Mouse (Mus musculus) induced T-regulatory cell, adult 2 months (primary cell): ENCODE measurements around the gene 1700042G07Rik.
"Not testable (repeated sequence)": the region's sequence is repeated elsewhere in the genome, so short reads cannot be mapped to it uniquely, and the experiment has no call there.

Experiments
- DNase-seq: peaks from one replicate; pipeline ENCODE4 v3.0.0-alpha.2; 2012; ENCODE audit warnings: low read depth

The 1700042G07Rik gene

GRCm38 (mm10) chr4:116208891-116209290, 35.7 kb downstream of the 1700042G07Rik start:
- DNase-seq, result no peak

DNA sequence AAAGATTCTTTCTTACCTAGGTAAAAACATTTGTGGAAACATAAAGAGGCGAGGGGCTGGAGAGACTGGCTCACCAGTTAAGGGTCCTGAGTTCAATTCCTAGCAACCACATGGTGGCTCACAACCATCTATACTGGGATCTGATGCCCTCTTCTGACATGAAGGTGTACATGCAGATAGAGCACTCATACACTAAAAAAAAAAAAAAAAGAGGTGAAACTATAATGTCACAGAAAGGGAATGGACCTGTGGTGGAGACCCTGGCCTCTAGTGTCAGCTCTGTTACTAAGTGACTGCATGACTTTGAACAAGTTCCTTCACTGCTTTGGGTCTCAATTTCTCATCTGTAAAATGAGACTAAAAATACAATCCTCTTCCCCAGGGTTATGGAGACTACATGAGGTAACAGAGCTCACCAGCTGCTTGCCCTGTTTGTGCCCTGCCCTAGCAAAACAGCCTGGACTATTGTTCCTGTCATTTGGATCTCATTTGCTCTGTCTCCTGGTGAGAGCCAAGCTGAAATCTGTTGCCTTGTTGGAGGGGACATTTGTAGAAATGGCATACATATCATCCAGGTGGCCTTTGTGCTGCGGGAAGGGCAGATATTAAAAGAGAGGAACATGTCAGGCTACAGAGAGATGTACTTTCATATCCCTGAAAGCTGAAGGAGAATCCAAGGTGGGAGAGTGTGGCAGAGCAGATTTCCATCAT, 42.9 kb downstream of the 1700042G07Rik start:
- DNase-seq, result no peak

- no peak for DNase-seq
Measured at GRCm38 (mm10) chr4:116217046-116217445, 43.9 kb downstream of the 1700042G07Rik start.

GRCm38 (mm10) chr4:116217661-116218060, 44.5 kb downstream of the 1700042G07Rik start:
- DNase-seq, result not testable (repeated sequence)

DNA sequence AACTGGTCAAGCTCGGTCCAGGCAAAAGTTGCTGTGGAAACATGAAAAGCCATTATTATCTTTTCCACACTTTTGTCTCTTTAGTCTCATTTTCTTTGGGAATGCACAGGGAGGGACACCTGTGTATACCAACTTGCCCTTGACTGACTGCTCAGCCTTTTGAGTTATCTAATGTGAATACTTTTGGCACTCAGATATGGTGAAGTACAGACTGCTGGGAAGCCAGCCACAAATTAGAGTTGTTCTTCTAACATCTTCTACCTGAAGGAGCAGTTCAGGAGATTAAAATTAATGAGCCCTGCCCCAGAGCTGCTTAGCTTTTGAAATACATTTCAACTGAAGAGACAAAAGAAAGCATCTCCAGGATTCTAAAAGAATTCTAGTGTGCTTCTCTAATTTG, 45.9 kb downstream of the 1700042G07Rik start:
- no peak for DNase-seq

DNA sequence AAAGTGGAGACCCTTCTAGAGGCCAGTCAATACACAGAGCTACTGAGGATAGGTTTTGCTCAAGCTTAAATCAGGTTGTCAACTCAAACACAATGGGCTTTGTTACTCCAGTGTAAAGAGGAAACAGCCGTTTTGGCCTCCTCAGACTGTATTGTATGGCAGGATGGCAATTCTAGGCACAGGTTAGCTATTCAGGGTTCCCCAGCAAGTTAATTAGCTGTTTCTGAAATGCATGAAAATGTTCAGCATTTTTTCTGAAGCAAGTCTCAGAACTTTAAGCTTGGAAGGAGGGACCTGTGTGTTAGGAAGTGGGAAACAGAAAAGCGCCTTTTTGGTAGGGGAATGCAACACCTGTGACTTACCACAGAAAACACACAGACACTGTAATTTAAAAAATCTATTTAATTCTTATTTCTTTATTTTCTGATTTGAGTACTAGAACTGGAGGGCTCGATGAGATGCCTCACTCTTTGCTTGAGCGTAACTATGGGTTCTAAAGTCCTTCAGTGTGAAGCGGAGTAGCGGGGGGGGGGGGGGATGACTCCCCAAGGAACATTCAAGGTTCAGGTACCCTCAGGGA, 47.0 kb downstream of the 1700042G07Rik start:
- DNase-seq, result peak; percentile 33

DNA sequence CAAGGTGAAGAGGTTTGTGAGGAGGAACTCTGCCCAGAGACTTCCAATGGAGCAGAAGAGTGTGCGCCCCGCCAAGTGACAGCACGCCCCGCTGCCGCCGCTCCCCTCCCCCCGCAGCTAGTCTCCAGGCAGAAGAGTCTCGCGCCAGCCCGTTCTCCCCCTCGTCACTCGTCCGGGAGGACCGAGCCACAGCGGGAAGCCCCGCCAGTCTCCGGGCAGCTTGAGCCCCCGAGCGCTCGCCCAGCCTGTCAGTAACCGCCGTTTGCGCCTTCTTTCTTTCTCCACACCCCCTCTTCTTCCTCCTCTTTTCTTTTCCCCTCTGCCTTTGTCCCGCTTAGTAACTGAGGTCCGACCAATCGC, 47.6 kb downstream of the 1700042G07Rik start:
- no peak for DNase-seq

DNA sequence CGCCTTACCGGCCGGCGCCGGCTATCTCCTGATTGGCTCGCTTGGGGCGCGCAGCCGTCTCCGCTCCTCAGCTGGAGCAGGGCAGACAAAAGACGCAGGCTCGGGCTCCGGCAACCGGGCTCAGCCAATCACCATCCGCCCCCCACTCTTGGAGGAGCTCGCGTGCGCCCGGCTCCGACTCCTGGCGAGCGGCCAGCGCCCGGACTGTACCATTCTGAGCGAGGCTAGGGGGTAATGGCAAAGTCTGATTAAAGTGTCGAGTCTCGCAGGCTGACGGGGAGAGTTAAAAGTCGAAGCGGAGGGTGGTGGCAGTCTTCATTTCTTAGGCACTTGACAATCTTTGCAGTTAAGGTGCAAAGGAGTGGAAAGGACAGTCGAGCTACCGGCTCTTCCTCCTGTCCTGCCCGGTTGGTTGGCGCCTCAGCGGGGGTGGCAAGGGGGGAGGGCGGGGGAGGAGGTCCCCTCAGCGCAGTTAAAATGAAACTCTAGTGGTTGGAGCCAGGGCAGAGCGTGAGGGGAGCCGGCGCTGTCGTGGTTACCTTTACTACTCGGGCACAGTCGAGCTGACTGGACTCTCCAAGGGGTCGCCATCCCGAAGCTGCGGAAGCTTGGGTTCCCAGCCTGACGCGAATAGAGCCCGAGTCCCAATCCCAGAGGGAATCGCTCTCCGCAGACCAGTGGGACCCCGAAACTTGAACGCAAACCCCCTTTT, 48.1 kb downstream of the 1700042G07Rik start, which contains the start of gene Pik3r3:
Pik3r3 (plus strand) TSS at position 479 of the 712 bp plus-strand sequence.
- peak; percentile 99 for DNase-seq

- peak; percentile 63 for DNase-seq
Measured at GRCm38 (mm10) chr4:116221996-116222842, 49.0 kb downstream of the 1700042G07Rik start.

DNA sequence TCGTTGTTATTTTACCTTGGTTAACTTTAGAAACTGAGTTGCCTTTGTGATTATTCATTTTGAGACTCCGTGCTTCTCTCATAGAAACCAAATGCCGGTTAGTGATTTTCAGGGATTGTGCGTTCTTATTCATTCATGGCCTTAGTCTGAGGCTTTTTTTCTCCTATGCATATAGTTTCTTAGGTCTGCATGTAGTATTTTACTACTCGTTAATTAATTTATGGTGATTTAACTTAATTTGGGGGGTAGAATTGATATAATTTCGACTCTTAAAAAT, 49.6 kb downstream of the 1700042G07Rik start:
- no peak for DNase-seq
